Comparison of ENCODE assay signal across 28 mouse cellular contexts in the genomic region with DNA sequence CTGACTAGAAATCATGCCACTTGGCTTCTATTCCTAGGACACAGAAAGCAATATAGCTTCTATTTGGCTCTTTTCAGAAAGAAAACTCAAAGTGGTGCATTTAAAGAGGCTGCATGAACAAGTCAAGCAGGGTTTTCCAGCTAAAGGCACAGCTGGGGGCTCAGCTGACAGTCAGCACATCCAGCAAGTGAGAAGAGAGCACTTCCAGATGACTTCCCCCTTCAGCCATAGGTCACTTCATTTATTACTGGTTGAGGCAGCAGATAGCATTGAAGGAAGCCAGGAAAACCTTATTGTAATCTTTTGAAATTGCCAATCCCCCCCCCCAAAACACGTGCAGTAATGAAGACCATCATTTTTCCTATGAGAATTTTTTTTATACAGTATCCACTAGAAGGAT.
A peak's percentile ranks its signal among the peaks of the same experiment; 100 is the strongest.
DNase-seq lines count a peak whose midpoint lies in the region; ATAC-seq lines count a peak whose summit lies in the region.
"Had no signal": no experiment of that assay in that cellular context is flagged by ENCODE, and none has a peak within 500 bp of the region (broad histone marks: within the 10 kb centered on the region; RNA-seq: fewer than 3 reads in every experiment).

No protein-coding gene starts in this region.

- no peaks in the 10 kb centered on the region for H3K4me1 ChIP-seq in limb, embryonic 11.5 days (ENCODE audit: control insufficient read depth, insufficient read depth, low read length)
- no peaks in the 10 kb centered on the region for H3K4me1 ChIP-seq in limb, embryonic 10.5 days
- H3K4me1 ChIP-seq: embryonic facial prominence, embryonic 13.5 days; embryonic facial prominence, embryonic 15.5 days; forebrain, embryonic 10.5 days; forebrain, embryonic 12.5 days had no signal

- H3K4me2 ChIP-seq in limb, embryonic 11.5 days (ENCODE audit: low read depth, severe bottlenecking), result no peak overlapping the region
- H3K4me2 ChIP-seq: embryonic facial prominence, embryonic 13.5 days; embryonic facial prominence, embryonic 15.5 days; forebrain, embryonic 12.5 days had no signal

- no peak overlapping the region for H3K27ac ChIP-seq in limb, embryonic 11.5 days (replicated peaks; ENCODE audit: low read depth, low read length)
- no peak overlapping the region for H3K27ac ChIP-seq in limb, embryonic 10.5 days
- H3K27ac ChIP-seq: embryonic facial prominence, embryonic 13.5 days; embryonic facial prominence, embryonic 15.5 days; forebrain, embryonic 10.5 days; forebrain, embryonic 12.5 days had no signal

- no peaks in the 10 kb centered on the region for H3K9me3 ChIP-seq in limb, embryonic 11.5 days (ENCODE audit: control insufficient read depth, low read length)
- no peaks in the 10 kb centered on the region for H3K9me3 ChIP-seq in limb, embryonic 10.5 days (replicated peaks)
- H3K9me3 ChIP-seq: embryonic facial prominence, embryonic 13.5 days; embryonic facial prominence, embryonic 15.5 days; forebrain, embryonic 10.5 days; forebrain, embryonic 12.5 days had no signal

- H3K27me3 ChIP-seq in limb, embryonic 11.5 days (ENCODE audit: control insufficient read depth, insufficient read depth, low read length), result no peaks in the 10 kb centered on the region
- H3K27me3 ChIP-seq in limb, embryonic 10.5 days (ENCODE audit: low read depth, poor library complexity, severe bottlenecking), result no peaks in the 10 kb centered on the region
- H3K27me3 ChIP-seq: CH12.LX; embryonic facial prominence, embryonic 13.5 days; embryonic facial prominence, embryonic 15.5 days; forebrain, embryonic 12.5 days had no signal

- no peak overlapping the region for H3K4me3 ChIP-seq in limb, embryonic 11.5 days (ENCODE audit: low read depth, low read length)
- H3K4me3 ChIP-seq in limb, embryonic 10.5 days, result no peak overlapping the region
- H3K4me3 ChIP-seq: embryonic facial prominence, embryonic 13.5 days; embryonic facial prominence, embryonic 15.5 days; erythroblast, embryonic 14.5 days; forebrain, embryonic 10.5 days; forebrain, embryonic 12.5 days had no signal

- 47% methylated on average over 1 of the region's 1 CpGs for WGBS in limb, embryonic 11.5 days
- 47% methylated on average over 1 of the region's 1 CpGs for WGBS in limb, embryonic 10.5 days

- H3K9ac ChIP-seq in limb, embryonic 11.5 days (ENCODE audit: low read length), result no peak overlapping the region
- H3K9ac ChIP-seq: embryonic facial prominence, embryonic 13.5 days; embryonic facial prominence, embryonic 15.5 days; forebrain, embryonic 12.5 days had no signal

- H3K36me3 ChIP-seq in limb, embryonic 11.5 days (ENCODE audit: control insufficient read depth, insufficient read depth, low read length), result no peaks in the 10 kb centered on the region
- no peaks in the 10 kb centered on the region for H3K36me3 ChIP-seq in limb, embryonic 10.5 days
- H3K36me3 ChIP-seq: embryonic facial prominence, embryonic 13.5 days; embryonic facial prominence, embryonic 15.5 days; forebrain, embryonic 10.5 days; forebrain, embryonic 12.5 days; G1E had no signal

- DNase-seq in limb, embryonic 11.5 days (ENCODE audit: low spot score), result no peak
- no peak for DNase-seq in limb, embryonic 10.5 days (ENCODE audit: low spot score)
- peak; percentile 6 for DNase-seq in lung, postnatal 10 days
- no peak for DNase-seq in lung, adult 18-20 months
- DNase-seq in retina, embryonic 14.5 days (ENCODE audit: low spot score), result peak; percentile 15
- no peak for DNase-seq in right cerebral cortex, postnatal 10 days (ENCODE audit: low spot score in 2 of 2)
- DNase-seq: adrenal gland, adult 8-10 months; adrenal gland, postnatal 14 days; B cell, adult 2 months; cerebellum, adult 11 months; cerebellum, adult 18-20 months; cerebellum, adult 8-10 months; cerebellum, adult 9-11 months; cerebellum, postnatal 14 days; cerebellum, postnatal 36 days; embryo, embryonic 11 days had no signal

- peak; percentile 40; the same call in 1 of the 2 replicates for ATAC-seq in limb, embryonic 11.5 days (ENCODE audit: insufficient number of reproducible peaks, low FRiP score, low TSS enrichment, low read depth)
- ATAC-seq: activated CD4-positive, CD25-positive, alpha-beta regulatory T cell, adult 4 months; CD4-positive, CD25-positive, alpha-beta regulatory T cell, adult 4 months; forebrain, embryonic 14.5 days; forebrain, embryonic 16.5 days; Patski had no signal

Comparison
In these comparisons a context has a peak if more than half of its experiments do, and no peak if none do; other contexts are left out.
1. DNase-seq: peak in lung, postnatal 10 days (single experiment) and retina, embryonic 14.5 days (single experiment); none in limb, embryonic 11.5 days (single experiment), limb, embryonic 10.5 days (single experiment), lung, adult 18-20 months (0 of 2) and right cerebral cortex, postnatal 10 days (0 of 2).